11 mouse cellular contexts compared by ENCODE assay signal in genomic region chr3:55423640-55424397, GRCm38 (mm10). TPM values are rescaled to one million over a fixed set of nuclear protein-coding genes. Genes with fewer than 3 reads are reported as not detected.
DNase-seq lines count a peak whose midpoint lies in the region; ATAC-seq and TF ChIP-seq lines count a peak whose summit lies in the region.
"Had no signal": no experiment of that assay in that cellular context is flagged by ENCODE, and none has a peak within 500 bp of the region (broad histone marks: within the 10 kb centered on the region; RNA-seq: fewer than 3 reads in every experiment).

No protein-coding gene starts in this region.

- peak; percentile 90 for ATAC-seq in hindbrain, embryonic 15.5 days (ENCODE audit: low FRiP score, low read depth)
- peak; percentile 91 for ATAC-seq in midbrain, embryonic 14.5 days (ENCODE audit: low FRiP score, low TSS enrichment)

- H3K27ac ChIP-seq in gastrocnemius, adult 2 months = no peak overlapping the region
- H3K27ac ChIP-seq in hindbrain, embryonic 15.5 days (replicated peaks) = peak overlapping the region; percentile 83
- peak overlapping the region; percentile 80 for H3K27ac ChIP-seq in midbrain, embryonic 14.5 days (replicated peaks; ENCODE audit: low read depth, low read length)
- H3K27ac ChIP-seq: stomach, embryonic 15.5 days had no signal

- no peaks in the 10 kb centered on the region for H3K36me3 ChIP-seq in hindbrain, embryonic 15.5 days
- H3K36me3 ChIP-seq in midbrain, embryonic 14.5 days (ENCODE audit: control insufficient read depth, insufficient read depth, low read length) = no peaks in the 10 kb centered on the region
- H3K36me3 ChIP-seq: stomach, embryonic 15.5 days had no signal

- intact Hi-C loops in gastrocnemius, adult 2 months (cut with DNase I) = no loop called here

- no peaks in the 10 kb centered on the region for H3K27me3 ChIP-seq in hindbrain, embryonic 15.5 days
- H3K27me3 ChIP-seq in midbrain, embryonic 14.5 days (ENCODE audit: control insufficient read depth, insufficient read depth, low read length) = no peaks in the 10 kb centered on the region
- H3K27me3 ChIP-seq: stomach, embryonic 15.5 days had no signal

- no peak for TF ChIP-seq CTCF in gastrocnemius, adult 2 months (IDR thresholded peaks at IDR 0.05)

- H3K4me3 ChIP-seq in gastrocnemius, adult 2 months = no peak overlapping the region
- peak overlapping the region; percentile 18; the same call in 1 of the 2 replicates for H3K4me3 ChIP-seq in hindbrain, embryonic 15.5 days
- peak overlapping the region; percentile 7; the same call in 1 of the 2 replicates for H3K4me3 ChIP-seq in midbrain, embryonic 14.5 days (replicated peaks; ENCODE audit: low read depth, low read length)
- H3K4me3 ChIP-seq: stomach, embryonic 15.5 days had no signal

- 8% methylated on average over 11 of the region's 11 CpGs for WGBS in hindbrain, embryonic 15.5 days
- WGBS in midbrain, embryonic 14.5 days = 8% methylated on average over 11 of the region's 11 CpGs

- H3K9ac ChIP-seq in hindbrain, embryonic 15.5 days = no peak overlapping the region
- peak overlapping the region; percentile 23; the same call in 1 of the 2 replicates for H3K9ac ChIP-seq in midbrain, embryonic 14.5 days (replicated peaks; ENCODE audit: low read length)
- H3K9ac ChIP-seq: stomach, embryonic 15.5 days had no signal

- no peaks in the 10 kb centered on the region for H3K9me3 ChIP-seq in hindbrain, embryonic 15.5 days
- no peaks in the 10 kb centered on the region for H3K9me3 ChIP-seq in midbrain, embryonic 14.5 days (ENCODE audit: control insufficient read depth, low read length)
- H3K9me3 ChIP-seq: stomach, embryonic 15.5 days had no signal

- peak; percentile 21 for DNase-seq in gastrocnemius, adult 2 months
- no peak for DNase-seq in gastrocnemius, postnatal 25 days
- DNase-seq in brain, embryonic 18.5 days (ENCODE audit: low read depth, low spot score) = peak; percentile 75
- DNase-seq in midbrain, embryonic 14.5 days = peak; percentile 86
- no peak for DNase-seq in spleen, postnatal 14 days (ENCODE audit: low spot score in 2 of 2)
- DNase-seq in thymus, postnatal 4 days = no peak
- no peak for DNase-seq in ovary, postnatal 10 days (ENCODE audit: low spot score)

- H3K4me1 ChIP-seq in hindbrain, embryonic 15.5 days (replicated peaks) = peaks cover 35% of the 10 kb centered on the region
- H3K4me1 ChIP-seq in midbrain, embryonic 14.5 days (ENCODE audit: control insufficient read depth, insufficient read depth, low read length) = peaks cover 46% of the 10 kb centered on the region
- H3K4me1 ChIP-seq: stomach, embryonic 15.5 days had no signal

- peak overlapping the region; percentile 45 for H3K4me2 ChIP-seq in hindbrain, embryonic 15.5 days
- peak overlapping the region; percentile 44 for H3K4me2 ChIP-seq in midbrain, embryonic 14.5 days (ENCODE audit: low read length)
- H3K4me2 ChIP-seq: stomach, embryonic 15.5 days had no signal

RNA-seq across cellular contexts. Expression of gene Gm21954, which starts 48.2 kb away (rescaled TPM):
- not detected for total RNA-seq in gastrocnemius, adult 2 months (2021)
- not detected for total RNA-seq in gastrocnemius, postnatal 25 days (2021)
- not detected in 2 replicates for polyA plus RNA-seq in hindbrain, embryonic 15.5 days (2015; fragmentation: Nextera tagmentation; extraction: Ambion mirVana)
- polyA plus RNA-seq in midbrain, embryonic 14.5 days (2014; fragmentation: Nextera tagmentation; extraction: Ambion mirVana) = not detected in 2 replicates
- total RNA-seq: liver, adult 2 months had no signal
- polyA plus RNA-seq: C2C12; liver, adult 2 months; stomach, embryonic 15.5 days had no signal

Comparison
In these comparisons a context has a peak if more than half of its experiments do, and no peak if none do; other contexts are left out.
1. DNase-seq: peak in gastrocnemius, adult 2 months (single experiment), brain, embryonic 18.5 days (single experiment) and midbrain, embryonic 14.5 days (single experiment); none in gastrocnemius, postnatal 25 days (single experiment), spleen, postnatal 14 days (0 of 2), thymus, postnatal 4 days (single experiment) and ovary, postnatal 10 days (single experiment).